Mouse (Mus musculus) embryo, embryonic 11.5 days (tissue): ENCODE results near the gene Dmrta2.

Source experiments
- DNase-seq: peaks from one replicate; pipeline ENCODE4 v3.0.0-alpha.2; 2012; ENCODE audit warnings: low read depth, low spot score

The Dmrta2 gene

DNA sequence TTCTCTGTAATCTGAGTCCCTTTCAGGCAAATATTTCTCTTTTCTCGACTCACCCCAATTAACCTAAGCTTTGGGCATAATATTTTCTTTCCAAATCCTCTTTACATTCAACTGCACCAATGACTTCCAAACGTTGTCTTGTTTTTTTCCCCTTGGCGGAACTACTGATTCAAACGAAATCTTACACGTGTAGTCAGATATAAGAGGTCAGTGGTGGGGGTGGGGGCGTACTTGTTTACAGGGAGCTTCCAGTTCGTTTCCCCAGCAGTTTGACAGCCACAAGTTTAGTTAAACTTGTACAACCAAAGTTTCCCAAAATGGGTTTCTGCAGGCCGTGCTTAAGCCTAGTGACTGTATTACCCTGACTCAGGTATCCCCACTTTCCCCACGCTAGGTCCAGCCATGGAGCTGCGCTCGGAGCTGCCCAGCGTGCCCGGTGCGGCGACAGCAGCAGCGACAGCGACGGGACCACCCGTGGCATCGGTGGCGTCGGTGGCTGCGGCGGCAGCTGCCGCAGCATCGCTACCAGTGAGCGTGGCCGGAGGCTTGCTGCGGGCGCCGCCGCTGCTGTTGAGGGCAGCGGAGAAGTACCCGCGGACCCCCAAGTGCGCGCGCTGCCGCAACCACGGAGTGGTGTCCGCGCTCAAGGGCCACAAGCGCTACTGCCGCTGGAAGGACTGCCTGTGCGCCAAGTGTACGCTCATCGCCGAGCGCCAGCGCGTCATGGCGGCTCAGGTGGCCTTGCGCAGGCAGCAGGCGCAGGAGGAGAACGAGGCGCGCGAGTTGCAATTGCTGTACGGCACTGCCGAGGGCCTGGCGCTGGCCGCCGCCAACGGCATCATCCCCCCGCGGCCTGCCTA lies 1.8 kb downstream of the Dmrta2 start:
- DNase-seq, result no peak

- DNase-seq, result no peak
These were observed 2.6 kb downstream of the Dmrta2 start for GRCm38 (mm10) chr4:109980321-109981082.

DNA sequence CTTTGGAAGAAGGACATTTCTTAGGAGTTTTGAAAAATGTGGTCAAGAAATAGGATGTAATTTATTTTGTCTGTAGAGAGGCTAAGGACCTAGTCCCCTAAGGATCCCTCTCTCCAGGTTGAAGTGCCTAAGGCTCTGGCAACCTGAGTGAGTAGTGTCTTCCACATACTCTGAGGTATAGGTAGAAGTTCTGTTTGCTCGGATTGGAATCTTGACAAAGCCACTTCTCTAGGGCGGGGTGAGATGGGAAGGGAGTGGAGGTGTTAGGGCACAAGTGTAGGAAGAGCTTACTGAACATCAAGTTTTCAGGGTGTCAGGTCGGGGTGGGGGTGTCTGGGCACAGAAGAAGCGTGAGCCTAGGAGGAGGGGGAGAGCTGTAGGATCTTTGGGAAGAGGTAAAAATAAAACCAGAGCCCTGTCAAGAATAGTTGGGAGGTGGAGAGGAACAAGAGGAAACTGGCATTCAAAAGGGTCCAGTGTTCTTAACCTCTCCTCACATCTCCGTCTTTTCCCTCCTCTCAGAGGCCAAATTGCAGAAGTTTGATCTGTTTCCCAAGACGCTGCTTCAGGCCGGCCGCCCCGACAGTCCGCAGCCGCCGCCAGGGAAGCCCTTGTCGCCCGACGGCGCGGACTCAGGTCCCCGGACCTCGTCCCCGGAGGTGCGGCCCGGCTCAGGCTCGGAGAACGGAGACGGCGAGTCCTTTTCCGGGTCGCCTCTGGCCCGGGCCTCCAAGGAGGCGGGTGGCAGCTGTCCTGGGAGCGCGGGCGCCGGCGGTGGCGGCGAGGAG lies 3.4 kb downstream of the Dmrta2 start:
- DNase-seq, result no peak

GRCm38 (mm10) chr4:109981871-109982680 lies 4.2 kb downstream of the Dmrta2 start:
- no peak for DNase-seq

DNA sequence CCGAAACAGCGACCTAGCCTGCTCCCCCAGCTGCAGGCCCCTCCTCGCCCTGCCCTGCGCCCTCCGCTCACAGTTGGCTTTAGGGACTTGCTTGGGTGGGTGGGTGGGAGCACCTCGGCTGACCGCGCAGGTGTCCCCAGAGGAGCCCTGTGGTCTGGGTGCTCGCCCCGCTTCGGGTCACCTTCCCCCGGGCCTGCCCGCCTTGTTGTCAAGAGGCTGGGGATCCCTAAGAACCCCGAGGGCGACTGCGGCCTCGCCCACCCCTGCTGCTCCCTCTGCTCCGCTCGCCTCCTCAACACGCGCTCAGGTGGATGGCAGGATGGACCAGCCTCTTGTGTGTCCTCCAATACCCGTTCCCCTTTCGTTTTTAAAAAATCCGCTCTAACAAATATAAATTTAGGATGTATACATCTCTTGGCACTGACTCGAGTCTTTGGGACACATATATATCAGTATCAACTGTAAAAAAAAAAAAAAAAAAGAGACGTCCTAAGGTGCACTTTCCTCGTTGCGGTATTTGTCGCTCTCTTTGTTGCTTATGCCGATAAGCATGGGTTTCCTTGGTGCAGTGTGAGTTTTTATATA lies 4.9 kb downstream of the Dmrta2 start:
- DNase-seq, result no peak

DNA sequence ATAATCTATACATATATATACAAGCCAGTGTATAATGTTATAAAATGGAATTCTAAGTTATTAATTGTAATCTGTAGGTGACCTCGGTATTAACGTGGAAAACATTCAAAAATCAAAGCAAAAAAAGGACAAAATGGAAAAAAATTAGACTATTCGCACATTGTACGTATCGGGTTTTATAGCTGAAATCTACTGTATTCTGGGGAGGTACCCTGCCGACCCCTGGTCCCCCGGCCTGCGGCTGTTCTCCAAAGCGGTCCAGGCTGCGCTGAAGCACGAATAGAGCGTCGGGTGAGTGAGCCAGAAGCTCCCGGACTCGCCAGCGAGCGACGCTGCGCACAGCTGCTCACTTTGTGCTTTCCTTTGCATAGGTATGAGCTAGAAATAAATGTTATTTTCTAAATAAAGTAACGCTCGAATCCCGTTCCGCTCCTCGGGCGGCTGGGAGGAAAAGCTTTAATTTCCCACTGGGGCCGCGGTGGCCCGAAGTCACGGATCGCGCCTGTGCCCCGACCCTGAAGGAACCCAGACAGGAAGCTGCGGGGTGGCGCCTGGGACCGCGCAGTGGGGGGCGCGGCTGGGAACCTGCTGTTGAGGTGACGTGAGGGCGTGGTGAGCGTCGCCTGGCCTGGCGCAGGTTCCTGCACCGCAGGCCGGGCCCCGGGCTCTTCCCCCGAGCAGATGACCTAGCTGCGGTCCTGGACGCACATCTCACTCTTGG lies 5.6 kb downstream of the Dmrta2 start:
- no peak for DNase-seq

- no peak for DNase-seq
These were observed 6.2 kb downstream of the Dmrta2 start for GRCm38 (mm10) chr4:109984011-109984411.

DNA sequence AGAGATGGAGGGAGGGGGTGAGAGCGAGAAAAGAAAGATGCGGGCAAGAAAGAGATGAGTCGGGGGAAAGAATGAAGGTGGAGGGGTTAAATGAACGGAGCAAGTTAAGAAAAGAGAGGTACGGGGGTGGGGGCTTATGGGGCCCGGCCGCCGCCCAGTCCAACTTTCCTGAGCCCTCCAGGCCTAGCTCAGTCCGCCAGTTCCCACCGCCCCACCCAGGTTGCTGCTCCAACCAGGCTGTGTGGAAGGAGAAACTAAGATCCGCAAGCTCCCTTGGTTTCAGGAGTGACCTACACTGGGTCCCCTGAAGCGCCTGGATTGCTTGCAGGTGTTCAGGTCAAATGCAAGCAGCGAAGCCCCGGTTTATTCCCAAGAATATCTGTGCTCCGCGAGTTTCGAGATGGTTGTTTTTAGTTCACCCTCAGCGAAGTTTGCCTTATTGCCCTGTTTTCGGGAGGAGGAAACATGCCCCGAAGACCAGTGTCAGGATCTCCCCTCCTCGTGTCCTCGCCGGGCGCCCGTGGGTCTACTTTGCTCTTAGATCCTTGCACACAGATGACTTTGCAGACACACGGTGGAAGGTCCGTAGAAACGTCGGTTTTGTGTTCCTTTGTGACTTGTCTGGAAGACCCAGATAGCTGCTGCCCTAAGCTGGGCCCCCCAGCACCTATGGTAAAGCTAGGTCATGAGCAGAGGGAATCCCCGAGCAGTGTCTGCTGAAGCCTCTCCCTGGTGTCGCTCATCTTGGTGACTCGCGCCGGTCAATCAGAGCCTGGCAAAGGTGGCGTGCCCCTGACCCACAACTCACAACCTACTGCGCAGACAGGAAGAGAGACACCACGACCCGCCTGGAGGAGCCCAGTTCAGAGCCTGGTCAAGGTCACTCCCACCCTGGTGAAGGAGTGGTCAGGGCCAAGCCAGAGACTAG lies 6.9 kb downstream of the Dmrta2 start:
- no peak for DNase-seq

- no peak for DNase-seq
These were observed 7.7 kb downstream of the Dmrta2 start for GRCm38 (mm10) chr4:109985424-109986172.

GRCm38 (mm10) chr4:109986301-109986700 lies 8.4 kb downstream of the Dmrta2 start:
- no peak for DNase-seq

DNA sequence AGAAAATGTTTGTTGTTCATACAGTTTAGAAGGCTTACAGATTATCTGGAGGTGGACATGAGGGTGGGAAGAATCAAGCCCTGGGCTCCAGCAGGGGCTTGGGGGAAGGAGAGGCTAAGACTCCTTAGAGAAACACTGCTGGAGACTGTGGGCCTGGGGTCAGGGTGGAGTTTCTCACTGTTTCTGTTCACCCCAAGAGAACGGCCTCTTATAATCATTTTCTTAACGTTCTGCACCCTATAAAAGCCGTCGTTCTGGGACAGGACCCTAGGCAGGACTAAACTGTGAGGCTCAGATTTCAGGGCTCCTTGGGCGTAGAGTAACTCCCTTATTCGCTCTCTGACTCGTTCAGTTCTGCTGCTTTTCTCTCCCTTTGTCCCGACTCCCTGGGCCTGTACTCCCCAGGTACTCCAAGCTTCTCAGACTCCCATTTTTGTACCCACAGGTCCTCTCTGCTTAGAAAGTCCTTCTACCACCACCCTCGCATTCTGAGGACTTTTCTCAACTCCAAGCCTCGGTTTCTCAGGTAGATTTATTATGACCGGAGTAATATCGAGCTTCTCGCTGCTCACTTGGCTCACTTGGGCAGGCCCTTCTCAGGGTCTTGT lies 9.0 kb downstream of the Dmrta2 start:
- DNase-seq, result no peak

GRCm38 (mm10) chr4:109987560-109988362 lies 9.9 kb downstream of the Dmrta2 start:
- DNase-seq, result no peak

DNA sequence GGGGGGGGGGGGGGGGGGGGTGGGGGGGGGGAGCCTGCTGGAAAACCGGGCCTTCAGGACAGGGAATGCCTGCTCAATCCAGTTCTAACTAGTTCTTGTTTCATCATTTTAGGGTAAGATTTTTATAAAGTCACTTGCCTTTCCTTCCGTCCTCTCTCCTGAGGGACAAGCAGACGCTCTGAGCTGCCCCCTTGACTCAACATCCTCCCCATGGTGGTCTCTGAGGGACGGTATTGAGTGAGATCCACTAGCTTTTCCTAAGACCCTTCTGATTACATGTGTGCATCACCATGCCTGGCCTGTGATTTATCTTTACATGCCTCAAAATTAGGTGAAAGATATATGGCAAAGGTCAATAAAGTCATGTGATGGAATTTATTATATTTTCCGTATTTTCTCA lies 10.6 kb downstream of the Dmrta2 start:
- DNase-seq, result no peak

- DNase-seq, result no peak
These were observed 11.4 kb downstream of the Dmrta2 start for GRCm38 (mm10) chr4:109989213-109989612.

- no peak for DNase-seq
These were observed 28.2 kb downstream of the Dmrta2 start for GRCm38 (mm10) chr4:110006044-110006443.

DNA sequence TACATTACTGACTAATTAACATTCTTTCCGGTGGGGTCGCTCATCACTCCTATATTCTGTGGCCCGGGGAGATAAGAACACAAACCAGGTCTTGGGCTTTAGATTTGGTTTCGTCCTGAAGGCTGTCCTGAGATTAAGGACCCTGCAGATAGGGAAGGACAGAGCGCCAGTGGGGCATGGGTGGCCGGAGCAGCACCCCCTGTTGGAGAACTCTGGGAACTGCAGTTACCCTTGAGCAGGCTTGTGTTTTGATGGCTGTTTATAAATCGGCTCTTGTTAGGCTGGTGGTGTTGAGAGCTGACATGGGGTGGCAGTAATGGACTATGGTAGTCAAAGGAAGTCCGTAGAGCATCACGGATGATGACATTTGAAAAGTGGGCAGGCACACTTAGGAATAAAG lies 41.3 kb downstream of the Dmrta2 start:
- DNase-seq, result no peak

DNA sequence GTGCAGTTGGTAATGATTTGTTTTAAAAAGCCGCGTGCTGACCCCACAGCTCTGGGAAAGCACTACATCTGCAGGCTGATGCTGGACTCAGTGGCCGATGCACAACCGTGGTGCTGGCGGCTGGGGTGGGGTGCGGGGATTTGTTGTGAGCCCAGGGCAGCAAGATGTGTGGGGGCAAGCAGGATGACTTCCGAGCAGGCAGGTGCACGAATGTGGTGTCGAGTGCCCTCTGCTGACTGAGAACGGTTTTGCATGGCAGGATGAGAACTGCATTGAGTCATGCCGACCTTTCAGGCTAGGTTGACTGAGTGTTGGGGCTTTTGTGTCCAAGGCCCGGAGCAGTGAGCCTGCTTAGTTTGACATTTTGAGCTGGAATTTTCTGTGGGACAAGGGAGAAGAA lies 42.4 kb downstream of the Dmrta2 start:
- peak; percentile 67 for DNase-seq
